Mouse (Mus musculus) liver, postnatal 0 days (tissue): Measurements from ENCODE around the gene Tespa1. TPM values are rescaled to one million over a fixed set of nuclear protein-coding genes. Genes with fewer than 3 reads are reported as not detected.

Source experiments
- ATAC-seq: fragments of 200-750 bp; cut with Nextera tagmentation; 2 replicates; pipeline ENCODE4 v1.8.0; 2017; ENCODE audit warnings: mild to moderate bottlenecking, moderate library complexity
- DNase-seq: peaks from one replicate; pipeline ENCODE4 v3.0.0-alpha.2; 2016
- H3K27ac ChIP-seq: fragments of 300-500 bp; sonication (generic); 2 replicates; pipeline ENCODE4 v1.5.1; 2014; ENCODE audit warnings: antibody characterized with exemption, moderate library complexity, mild to moderate bottlenecking, low read depth
- H3K27me3 ChIP-seq: fragments of 300-500 bp; sonication (generic); 2 replicates; pipeline ENCODE4 v1.6.1; 2014; ENCODE audit warnings: low read length, control low read depth, mixed read lengths; ENCODE audit not compliant: insufficient read depth
- H3K36me3 ChIP-seq: fragments of 300-500 bp; sonication (generic); replicated peaks from 2 replicates; pipeline ENCODE4 v1.6.1; 2014; ENCODE audit warnings: mild to moderate bottlenecking, control low read depth, low read length, moderate library complexity, mixed read lengths; ENCODE audit not compliant: insufficient read depth
- H3K4me1 ChIP-seq: fragments of 300-500 bp; sonication (generic); 2 replicates; pipeline ENCODE4 v1.6.1; 2014; ENCODE audit warnings: antibody characterized with exemption, mild to moderate bottlenecking, control low read depth; ENCODE audit not compliant: insufficient read depth
- H3K4me2 ChIP-seq: fragments of 300-500 bp; sonication (generic); 2 replicates; pipeline ENCODE4 v1.6.1; 2014; ENCODE audit warnings: low read depth, mild to moderate bottlenecking, low read length, moderate library complexity, mixed read lengths
- H3K4me3 ChIP-seq: fragments of 300-500 bp; sonication (generic); 2 replicates; pipeline ENCODE4 v1.5.1; 2014; ENCODE audit warnings: low read depth, low read length
- H3K9ac ChIP-seq: fragments of 300-500 bp; sonication (generic); replicated peaks from 2 replicates; pipeline ENCODE4 v1.6.1; 2014; ENCODE audit warnings: mild to moderate bottlenecking, moderate library complexity
- H3K9me3 ChIP-seq: fragments of 300-500 bp; sonication (generic); 2 replicates; pipeline ENCODE4 v1.6.1; 2016; ENCODE audit warnings: mild to moderate bottlenecking, control low read depth, low read length, mixed read lengths
- CTCF ChIP-seq: sonication (generic); IDR thresholded peaks from 2 replicates; pipeline ENCODE4 v1.5.1; 2016; ENCODE audit warnings: antibody characterized with exemption, low read depth
- EP300 ChIP-seq: IDR thresholded peaks from 2 replicates; pipeline ENCODE4 v1.6.1; 2016; ENCODE audit warnings: antibody characterized with exemption, low read depth, mild to moderate bottlenecking
- WGBS: fragments of 180-500 bp; shearing (Covaris S2); extraction: QIAGEN DNeasy Blood & Tissue Kit; methylation state at CpG from one replicate; pipeline ENCODE4 v1.1.7; 2014; ENCODE audit not compliant: insufficient replicate concordance; 5-methylcytosine and 5-hydroxymethylcytosine counted together
- polyA plus RNA-seq: library from polyadenylated mRNA; unstranded; fragments of >200 nt; fragmentation: Nextera tagmentation; extraction: Ambion mirVana; gene quantifications from 2 replicates; pipeline ENCODE4 v1.2.1, GENCODE M21; 2015

Tespa1 gene
- polyA plus RNA-seq, 1 experiment from 2014 or later: 1.5 TPM

DNA sequence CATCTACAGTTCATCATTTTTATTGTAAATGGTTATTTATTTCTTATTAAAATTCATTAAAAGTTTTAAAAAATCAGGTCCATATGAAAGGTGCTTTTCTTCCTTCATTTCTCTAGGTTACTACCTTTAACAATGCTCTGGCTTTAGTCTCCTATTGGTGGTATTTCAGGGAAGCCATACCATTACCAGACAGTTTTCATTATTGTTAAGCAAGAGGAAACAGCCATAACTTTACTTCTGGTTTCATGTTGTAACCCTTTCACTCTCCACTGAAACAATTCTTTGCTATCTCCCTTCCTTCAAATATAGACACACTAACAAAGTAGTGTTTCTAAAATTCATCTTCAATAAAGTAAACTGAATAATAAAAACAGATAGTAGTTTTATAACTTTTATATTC, 6.8 kb upstream of the Tespa1 start:
- no peak for DNase-seq
- no peak for ATAC-seq
- Histone ChIP-seq H3K36me3 (no peaks in the 10 kb centered on the region), H3K27ac (no peak overlapping the region), H3K27me3 (no peaks in the 10 kb centered on the region), H3K4me1 (no peaks in the 10 kb centered on the region), H3K9ac (no peak overlapping the region), H3K4me2 (no peak overlapping the region), H3K4me3 (no peak overlapping the region), H3K9me3 (no peaks in the 10 kb centered on the region)
- no peak for TF ChIP-seq CTCF
- TF ChIP-seq EP300: no peak

DNA sequence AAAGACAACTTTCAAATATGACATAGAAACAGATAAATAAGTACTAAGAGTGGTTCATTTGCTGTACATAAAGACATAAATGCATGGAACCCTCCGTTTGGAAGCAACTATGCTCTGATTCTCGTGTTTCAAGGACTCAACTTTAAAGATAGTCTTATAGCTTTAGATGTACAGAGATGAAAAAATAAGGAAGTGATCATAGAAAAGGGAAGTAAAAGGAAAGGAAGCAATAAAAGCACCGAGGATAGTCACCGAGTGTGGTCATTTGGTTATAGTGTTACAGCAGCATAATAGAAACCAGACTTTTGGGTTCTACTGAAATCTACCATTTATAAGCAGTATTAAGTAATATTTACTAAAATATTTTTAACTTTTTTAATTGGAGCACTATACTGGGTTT, 4.0 kb upstream of the Tespa1 start:
- Histone ChIP-seq H3K4me3 (no peak overlapping the region), H3K4me1 (no peaks in the 10 kb centered on the region), H3K9me3 (no peaks in the 10 kb centered on the region), H3K4me2 (no peak overlapping the region), H3K27ac (no peak overlapping the region), H3K27me3 (no peaks in the 10 kb centered on the region), H3K36me3 (no peaks in the 10 kb centered on the region), H3K9ac (no peak overlapping the region)
- 28% methylated on average over 4 of the region's 4 CpGs for WGBS
- peak; percentile 22; the same call in 1 of the 2 replicates for ATAC-seq
- TF ChIP-seq EP300: no peak
- TF ChIP-seq CTCF: no peak
- DNase-seq: no peak

DNA sequence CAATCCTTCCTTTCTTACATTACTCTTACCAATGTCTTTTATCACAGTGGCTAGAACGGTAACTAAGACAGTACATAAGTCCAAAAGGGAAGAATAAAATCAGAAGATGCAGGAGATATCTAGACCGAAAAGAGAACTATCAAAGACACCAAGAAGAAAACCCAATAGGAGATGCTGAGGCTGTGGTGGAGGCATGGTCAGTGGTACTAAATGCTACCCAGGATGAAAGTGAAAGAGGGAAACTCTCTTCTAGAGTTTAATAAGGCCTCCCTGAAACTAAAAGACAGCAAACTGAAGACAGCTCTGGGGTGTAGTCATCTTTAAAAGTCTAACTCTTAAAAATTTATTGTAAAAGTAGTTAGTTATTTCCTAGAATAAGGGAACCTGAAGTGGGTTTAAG, 2.0 kb upstream of the Tespa1 start:
- Histone ChIP-seq H3K36me3 (no peaks in the 10 kb centered on the region), H3K4me1 (no peaks in the 10 kb centered on the region), H3K9me3 (no peaks in the 10 kb centered on the region), H3K4me2 (no peak overlapping the region), H3K9ac (no peak overlapping the region), H3K27me3 (no peaks in the 10 kb centered on the region), H3K27ac (no peak overlapping the region), H3K4me3 (no peak overlapping the region)
- ATAC-seq (no peak), DNase-seq (no peak)
- 70% methylated on average over 2 of the region's 2 CpGs for WGBS
- TF ChIP-seq EP300: no peak
- no peak for TF ChIP-seq CTCF

DNA sequence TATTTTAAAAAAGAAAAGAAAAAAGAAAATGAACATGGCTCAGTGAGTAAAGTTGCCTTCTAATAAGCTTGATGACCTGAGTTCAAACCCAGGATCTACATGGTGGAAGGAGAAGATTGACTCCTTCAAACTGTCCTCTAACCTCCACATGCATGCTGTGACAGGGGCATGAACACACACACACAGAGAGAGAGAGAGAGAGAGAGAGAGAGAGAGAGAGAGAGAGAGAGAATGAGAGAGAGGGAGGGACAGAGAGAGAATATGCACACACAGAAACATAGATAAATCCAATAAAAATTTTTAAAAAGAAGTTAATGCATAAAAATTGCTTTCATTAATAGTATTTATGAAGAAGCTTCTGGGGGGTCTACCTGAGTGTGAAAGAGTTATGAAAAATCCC, 608 bp upstream of the Tespa1 start:
- Histone ChIP-seq H3K4me2 (no peak overlapping the region), H3K36me3 (no peaks in the 10 kb centered on the region), H3K27ac (no peak overlapping the region; the same call in 1 of the 2 replicates), H3K27me3 (no peaks in the 10 kb centered on the region), H3K9me3 (no peaks in the 10 kb centered on the region), H3K9ac (no peak overlapping the region), H3K4me1 (no peaks in the 10 kb centered on the region), H3K4me3 (no peak overlapping the region)
- DNase-seq (no peak), ATAC-seq (no peak)
- TF ChIP-seq CTCF (no peak), EP300 (no peak)

DNA sequence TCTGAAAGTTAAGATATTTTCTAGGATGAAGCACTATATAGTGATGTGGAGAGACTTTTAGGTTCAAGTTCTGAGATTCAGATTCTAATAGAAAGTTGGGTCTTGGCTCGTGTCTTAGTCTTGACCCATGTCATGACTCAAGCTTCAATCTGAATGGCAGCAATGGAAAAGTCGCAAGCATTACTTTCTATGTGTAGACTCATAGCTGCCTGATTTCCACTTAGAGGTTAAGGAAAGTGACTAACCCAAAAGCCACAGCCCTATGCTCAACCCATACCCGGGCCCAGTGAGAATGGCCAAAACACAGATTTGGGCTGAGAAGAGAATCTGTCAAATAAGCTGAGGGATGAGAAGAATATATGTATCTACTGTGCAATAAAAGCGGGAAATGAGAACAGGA, 1.6 kb downstream of the Tespa1 start:
- DNase-seq: no peak
- ATAC-seq: no peak
- H3K4me1 ChIP-seq: no peaks in the 10 kb centered on the region
- no peaks in the 10 kb centered on the region for H3K9me3 ChIP-seq
- H3K4me3 ChIP-seq: no peak overlapping the region
- H3K36me3 ChIP-seq: no peaks in the 10 kb centered on the region
- H3K9ac ChIP-seq: no peak overlapping the region
- no peak overlapping the region for H3K27ac ChIP-seq
- no peaks in the 10 kb centered on the region for H3K27me3 ChIP-seq
- no peak overlapping the region for H3K4me2 ChIP-seq
- TF ChIP-seq CTCF (no peak), EP300 (no peak)
- WGBS: 56% methylated on average over 4 of the region's 4 CpGs

DNA sequence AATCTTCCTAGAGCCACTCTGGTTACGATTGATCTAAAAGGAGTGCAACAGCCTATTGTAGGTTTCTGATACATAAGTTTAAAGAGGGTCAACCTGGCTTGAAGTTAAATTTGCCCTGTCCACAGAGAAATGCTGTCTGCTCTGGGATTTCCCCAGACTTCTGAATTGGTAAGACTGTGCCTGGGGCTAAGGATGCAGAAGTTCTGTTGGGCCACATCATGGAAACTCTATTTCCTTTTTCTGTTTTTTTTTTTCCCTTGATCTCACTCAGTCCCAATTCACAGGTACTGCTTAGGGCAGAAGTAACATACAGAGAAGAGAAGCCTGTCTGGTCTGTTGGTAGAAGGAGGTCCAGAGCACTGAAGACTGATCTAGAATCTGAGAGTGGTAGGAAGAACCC, 8.0 kb downstream of the Tespa1 start:
- Histone ChIP-seq H3K4me2 (no peak overlapping the region), H3K9ac (no peak overlapping the region), H3K9me3 (no peaks in the 10 kb centered on the region), H3K4me3 (no peak overlapping the region), H3K36me3 (no peaks in the 10 kb centered on the region), H3K27ac (no peak overlapping the region), H3K4me1 (no peaks in the 10 kb centered on the region), H3K27me3 (no peaks in the 10 kb centered on the region)
- no peak for TF ChIP-seq CTCF
- no peak for TF ChIP-seq EP300
- no peak for ATAC-seq
- DNase-seq: no peak
- WGBS: 63% methylated on average over 1 of the region's 1 CpGs

DNA sequence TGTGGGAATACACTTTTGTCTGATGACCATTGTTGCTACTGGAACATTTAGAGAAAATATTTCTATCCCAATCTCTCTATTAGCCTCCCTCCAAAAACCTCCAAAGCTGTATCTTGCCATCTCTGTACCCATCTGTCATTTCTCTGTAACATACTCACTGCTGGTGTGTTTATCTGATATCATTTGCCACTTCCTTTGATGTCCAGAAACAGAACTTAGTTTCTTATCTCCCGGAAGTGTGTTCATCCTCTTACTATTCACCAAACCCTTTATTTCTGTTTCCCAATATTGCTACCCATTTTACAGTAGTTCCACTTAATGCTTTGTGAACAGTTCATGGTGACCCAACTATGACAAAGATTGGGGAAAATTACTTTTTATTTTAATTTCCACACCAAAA, 13.7 kb downstream of the Tespa1 start:
- Histone ChIP-seq H3K9me3 (no peaks in the 10 kb centered on the region), H3K4me3 (no peak overlapping the region), H3K9ac (no peak overlapping the region), H3K4me2 (no peak overlapping the region), H3K27ac (no peak overlapping the region), H3K36me3 (no peaks in the 10 kb centered on the region), H3K27me3 (no peaks in the 10 kb centered on the region), H3K4me1 (no peaks in the 10 kb centered on the region)
- ATAC-seq: no peak
- DNase-seq: no peak
- WGBS: 29% methylated on average over 1 of the region's 1 CpGs
- TF ChIP-seq CTCF (no peak), EP300 (no peak)
